Mouse (Mus musculus) left cerebral cortex, postnatal 25 days (tissue): ENCODE results near the gene Stap2. TPM values are rescaled to one million over a fixed set of nuclear protein-coding genes. Genes with fewer than 3 reads are reported as not detected.

Source experiments
- DNase-seq, 2 experiments: peaks; one replicate each; pipeline ENCODE4 v3.0.0; 2022; ENCODE audit warnings: low spot score in 2 of 2, mixed read lengths in 1 of 2
- intact Hi-C: fragments of 180-260 bp; cut with DNase I; formaldehyde crosslinking; loops from one replicate; pipeline ENCODE4 v1.15.1; 2025
- total RNA-seq, 2 experiments: library from RNA; stranded (reverse); gene quantifications; 2 replicates each; pipeline ENCODE4 v1.2.3; 2021

Gene Stap2
- total RNA-seq, 2 experiments from 2014 or later, result 1.9 to 3.0 TPM

DNA sequence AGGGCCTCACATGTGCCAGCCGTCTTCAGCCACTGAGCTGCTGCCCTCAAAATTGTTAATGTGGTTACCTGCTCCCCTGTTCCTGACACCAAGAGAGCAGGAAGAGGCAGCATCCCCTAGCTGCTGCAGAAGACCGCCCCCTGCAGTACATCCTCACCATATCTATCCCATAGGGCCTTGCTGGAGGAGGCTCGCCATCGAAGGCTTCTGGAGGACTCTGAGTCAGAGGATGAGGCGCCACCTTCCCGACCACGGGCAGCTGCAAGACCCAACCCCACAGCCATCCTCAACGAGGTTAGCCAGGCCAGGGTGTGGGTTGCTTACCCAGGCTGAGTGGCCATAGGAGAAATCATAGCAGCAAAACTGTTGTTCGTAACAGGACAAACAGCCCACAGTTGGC is 40.4 kb downstream of the Stap2 start:
- intact Hi-C loops, result no loop called here
- no peak for DNase-seq

DNA sequence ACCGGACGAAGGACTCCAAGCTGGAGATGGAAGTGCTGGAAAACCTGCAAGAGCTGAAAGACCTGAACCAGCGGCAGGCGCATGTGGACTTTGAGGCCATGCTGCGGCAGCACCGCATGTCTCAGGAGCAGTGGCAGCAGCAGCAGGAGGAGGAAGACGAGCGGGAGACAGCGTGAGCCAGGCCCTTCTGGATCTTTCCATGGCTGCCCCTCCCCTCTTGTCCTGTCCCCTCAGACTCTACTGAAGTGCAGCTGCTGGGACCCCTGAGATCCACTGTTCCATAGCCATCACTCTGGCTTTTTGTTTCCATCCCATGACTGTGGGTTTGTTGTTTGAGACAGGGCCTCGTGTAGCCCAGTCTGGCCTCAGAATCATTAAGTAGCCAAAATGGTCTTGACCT is 40.9 kb downstream of the Stap2 start:
- intact Hi-C loops, result no loop called here
- no peak for DNase-seq

DNA sequence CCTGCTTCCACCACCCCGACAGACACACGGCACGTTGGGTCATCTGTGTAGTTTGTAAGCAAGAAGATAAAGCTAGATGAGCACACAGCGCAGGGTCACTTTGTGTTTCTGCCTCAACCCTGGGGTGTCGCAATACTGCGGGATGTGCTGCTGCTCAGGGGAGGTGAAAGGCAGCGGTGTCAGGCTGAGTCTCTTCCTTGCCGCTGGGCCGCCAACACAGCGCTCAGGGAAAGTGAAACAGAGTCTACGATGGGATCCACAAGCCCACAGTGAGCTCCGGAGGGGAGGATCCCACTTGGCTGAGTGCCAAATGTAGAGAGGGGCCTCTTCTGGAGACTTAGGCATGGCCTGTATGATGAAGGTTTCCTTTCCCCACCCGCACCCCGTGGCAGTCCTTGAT is 42.2 kb downstream of the Stap2 start:
- intact Hi-C loops, result no loop called here
- DNase-seq, result no peak

DNA sequence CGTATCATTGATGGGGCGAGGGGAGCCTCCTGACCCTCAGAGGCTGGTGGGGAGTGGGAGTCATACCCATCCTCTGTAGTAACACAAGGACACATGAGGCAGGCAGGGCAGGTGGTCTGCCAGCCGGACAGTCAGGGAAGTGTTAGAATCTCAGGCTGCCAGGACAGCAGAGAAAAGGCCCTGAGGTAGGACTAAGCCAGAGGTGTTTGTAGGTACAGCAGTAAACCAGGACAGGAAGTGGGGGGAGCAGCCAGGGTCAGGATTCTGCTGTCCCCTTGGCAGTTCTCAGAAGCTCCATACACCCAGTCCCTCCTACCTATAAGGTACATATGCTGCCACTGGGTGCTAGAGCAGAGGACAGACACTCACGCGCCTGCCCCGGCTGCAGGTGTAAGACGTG is 43.8 kb downstream of the Stap2 start:
- intact Hi-C loops, result no loop called here
- DNase-seq, result no peak

DNA sequence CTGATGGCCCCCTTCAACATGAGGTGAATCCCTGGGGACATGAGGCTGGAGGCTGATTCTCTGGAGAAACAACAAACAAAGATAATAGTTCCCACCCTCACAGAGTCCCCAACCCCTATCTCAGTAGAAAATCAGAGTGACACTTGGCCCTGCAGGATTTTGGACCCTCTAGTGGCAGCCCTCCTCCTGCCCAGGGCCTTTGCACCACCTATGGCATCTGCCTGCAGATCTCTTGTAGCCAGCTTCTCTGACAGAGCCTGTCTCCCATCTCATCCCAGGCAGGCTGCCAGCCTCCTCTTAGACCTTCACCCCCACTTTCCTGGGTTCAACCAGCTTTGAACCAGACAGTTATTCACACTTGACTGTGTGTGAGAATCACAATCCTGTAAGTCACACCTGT is 44.6 kb downstream of the Stap2 start:
- DNase-seq, result no peak
- intact Hi-C loops, result no loop called here

DNA sequence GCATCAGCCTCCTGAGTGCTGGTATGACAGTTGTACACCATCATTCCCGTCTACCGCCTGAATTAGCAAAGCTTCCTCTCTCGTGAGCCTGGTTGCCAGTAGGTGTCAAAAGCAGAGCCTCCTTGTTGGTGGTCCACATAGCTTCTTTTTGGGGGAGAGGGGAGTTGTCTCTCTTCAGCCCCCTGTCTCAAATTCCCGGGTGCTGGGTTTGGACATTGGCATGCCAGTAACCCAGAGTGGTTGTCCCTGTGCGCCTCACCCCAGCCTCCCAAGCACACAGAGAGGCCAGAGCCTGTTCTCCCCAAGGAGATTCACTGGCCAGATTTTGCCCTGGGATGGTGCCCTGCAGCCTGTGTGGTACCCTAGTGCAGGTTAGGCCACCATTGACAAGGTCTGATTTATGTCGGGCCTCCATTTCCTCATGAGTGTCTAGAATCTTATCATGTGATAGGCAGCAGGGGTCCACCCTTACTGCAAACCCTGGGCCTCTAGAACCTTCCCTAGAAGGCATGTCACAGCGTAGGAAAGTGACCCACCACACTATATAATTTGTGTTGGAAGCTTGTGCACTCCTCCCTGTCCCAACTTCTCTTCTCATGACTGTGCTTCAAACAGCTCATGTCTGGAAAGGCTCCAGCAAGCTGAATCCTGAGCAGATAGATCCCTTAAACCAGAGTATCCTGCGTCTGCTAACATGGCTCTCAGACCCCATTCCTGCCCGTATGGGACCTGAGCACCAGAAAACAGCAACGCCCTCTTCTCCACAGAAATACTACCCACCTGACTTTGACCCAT is 45.2 kb downstream of the Stap2 start:
- intact Hi-C loops, result loop anchor here (5.0 kb wide), 2 partner anchors 117 to 258 kb away; partner anchors contain the start of genes Hdgfl2 and Ubxn6
- no peak for DNase-seq

DNA sequence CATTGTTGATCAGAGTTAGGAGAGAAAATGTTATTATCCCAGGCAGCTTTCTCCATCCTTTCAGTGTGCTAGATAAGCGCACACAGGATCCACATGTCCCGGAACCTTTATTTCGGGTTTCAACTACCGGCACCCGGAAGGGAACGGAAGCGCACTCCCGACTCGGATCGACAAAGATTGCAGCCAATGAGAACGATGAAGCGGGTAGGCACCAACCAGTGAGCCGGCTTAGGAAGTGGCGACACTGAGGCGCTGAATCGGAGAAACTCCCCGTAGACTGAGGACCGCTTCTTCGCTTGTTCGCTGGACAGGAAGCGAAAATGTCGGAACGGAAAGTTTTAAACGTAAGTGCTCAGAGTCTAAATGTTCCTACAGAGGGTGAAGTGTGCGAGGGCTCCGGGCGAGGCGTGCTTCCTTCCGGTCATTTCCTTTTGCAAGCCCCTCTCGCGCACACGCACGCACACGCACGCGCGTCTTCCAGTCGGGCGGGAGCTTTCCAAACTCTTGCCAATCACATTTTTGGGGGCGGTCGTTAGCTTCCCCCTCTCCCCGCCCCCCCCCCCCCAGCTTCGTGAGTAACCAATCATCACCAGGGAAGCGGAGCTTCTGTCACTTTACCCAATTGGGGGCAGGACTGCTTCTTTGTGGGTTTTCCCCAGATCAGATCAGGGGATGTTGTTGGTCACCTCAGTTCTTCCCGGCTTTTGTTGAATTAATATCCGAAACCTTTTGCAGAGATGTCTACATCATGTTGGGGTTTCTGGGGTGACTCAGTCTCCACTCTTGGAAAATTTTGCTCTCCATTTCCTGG is 46.3 kb downstream of the Stap2 start, which contains the start of gene Yju2:
Gene Yju2, plus strand, starts transcription at position 182 of the 811 bp plus-strand sequence.
- intact Hi-C loops, result loop anchor here (5.0 kb wide), 2 partner anchors 118 to 257 kb away; partner anchors contain the start of genes Hdgfl2 and Ubxn6

DNA sequence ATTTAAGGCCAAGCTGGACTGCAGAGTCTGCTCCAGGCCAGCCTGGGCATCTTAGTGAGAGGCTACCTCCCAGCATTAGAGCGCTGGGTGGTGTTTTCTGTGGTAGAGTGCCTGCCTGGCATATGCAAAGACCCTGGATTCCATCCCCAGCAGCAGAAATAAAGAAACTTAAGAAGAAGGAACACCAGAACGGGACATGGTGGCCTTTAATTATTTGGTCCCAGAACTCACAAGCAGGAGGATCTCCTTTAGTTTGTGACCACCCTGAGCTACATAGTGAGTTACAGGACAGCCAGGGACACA is 46.8 kb downstream of the Stap2 start:
- intact Hi-C loops, result loop anchor here (5.0 kb wide), 2 partner anchors 119 to 256 kb away; partner anchors contain the start of genes Hdgfl2 and Ubxn6

More for the DNA sequence above, 46.3 kb downstream of the Stap2 start, which contains the start of gene Yju2:
- DNase-seq, result peak; percentile 96 to 98

DNA sequence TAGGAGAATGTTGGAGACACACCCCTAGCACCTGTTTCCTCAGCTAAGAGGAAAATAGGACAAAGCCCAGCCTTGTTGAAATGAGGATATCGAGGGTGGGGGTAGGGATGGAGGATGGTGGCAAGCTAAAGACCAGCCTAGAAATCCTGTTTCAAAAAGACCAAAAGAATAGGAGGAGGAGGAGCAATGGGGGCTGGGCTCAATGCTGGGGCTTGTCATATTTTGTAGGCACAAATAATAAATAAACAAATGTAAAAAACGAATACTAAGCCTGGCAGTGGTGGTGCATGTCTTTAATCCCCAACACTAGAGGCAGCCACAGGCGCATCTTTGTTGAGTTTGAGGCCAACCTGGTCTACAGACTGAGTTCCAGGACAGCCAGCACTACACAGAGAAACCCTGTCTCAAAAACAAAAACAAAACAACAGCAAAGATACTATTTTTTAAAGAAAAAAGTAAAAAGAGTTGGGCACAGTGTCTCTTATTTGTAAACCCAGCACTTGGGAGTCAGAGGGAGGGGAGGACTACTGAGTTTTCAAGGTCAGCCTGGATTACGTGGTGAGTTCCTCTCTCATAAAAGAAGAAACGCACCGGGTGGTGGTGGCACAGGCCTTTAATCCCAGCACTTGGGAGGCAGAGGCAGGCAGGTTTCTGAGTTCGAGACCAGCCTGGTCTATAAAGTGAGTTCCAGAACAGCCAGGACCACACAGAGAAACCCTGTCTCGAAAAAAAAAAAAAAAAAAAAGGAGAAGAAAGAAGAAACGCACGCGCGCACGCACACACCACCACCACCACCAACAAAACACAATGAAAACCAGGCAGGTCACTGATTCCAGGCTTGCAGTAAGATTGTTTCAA is 47.4 kb downstream of the Stap2 start:
- intact Hi-C loops, result loop anchor here (5.0 kb wide), 2 partner anchors 119 to 256 kb away; partner anchors contain the start of genes Hdgfl2 and Ubxn6
- DNase-seq, result no peak

More for the DNA sequence above, 46.8 kb downstream of the Stap2 start:
- no peak for DNase-seq

DNA sequence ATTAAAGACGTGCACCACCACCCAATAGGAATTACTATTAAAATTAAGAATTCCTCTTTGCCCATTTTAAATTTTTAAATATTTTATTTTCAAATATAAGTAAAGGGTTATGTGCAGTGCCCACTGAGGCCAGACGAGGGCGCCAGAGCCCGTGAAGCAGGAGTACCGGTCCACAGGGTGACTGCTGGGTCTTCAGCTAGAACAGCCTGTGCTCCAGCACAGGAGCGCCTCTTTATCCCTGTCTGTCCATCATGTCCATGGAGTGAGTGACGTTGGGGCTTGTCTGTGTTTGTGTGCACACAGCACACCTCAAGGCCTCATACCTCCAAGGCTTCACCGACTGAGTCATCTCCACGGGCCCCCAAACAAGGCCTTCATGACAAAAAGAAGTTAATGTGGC is 48.2 kb downstream of the Stap2 start:
- intact Hi-C loops, result loop anchor here (5.0 kb wide), 2 partner anchors 120 to 255 kb away; partner anchors contain the start of genes Hdgfl2 and Ubxn6

DNA sequence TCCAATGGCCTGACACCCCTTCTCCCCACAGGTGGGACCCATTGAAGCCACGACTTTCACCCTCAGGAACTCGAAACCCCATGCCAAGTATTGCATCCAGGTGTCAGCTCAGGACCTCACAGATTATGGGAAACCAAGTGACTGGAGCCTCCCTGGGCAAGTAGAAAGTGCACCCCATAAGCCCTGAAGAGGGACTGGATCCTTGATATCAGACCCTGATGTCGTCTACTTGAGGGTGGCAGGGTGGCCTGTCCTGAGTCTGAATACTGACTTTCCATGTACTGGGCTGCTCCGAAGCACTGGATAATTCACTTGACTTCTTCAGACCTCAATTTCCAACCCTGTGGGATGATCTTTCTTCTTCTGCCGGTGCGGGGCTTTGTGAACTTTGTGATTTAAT is 48.8 kb downstream of the Stap2 start:
- no peak for DNase-seq
- intact Hi-C loops, result loop anchor here (5.0 kb wide), 2 partner anchors 121 to 254 kb away; partner anchors contain the start of genes Hdgfl2 and Ubxn6

More for the DNA sequence above, 48.2 kb downstream of the Stap2 start:
- DNase-seq, result peak; percentile 62 to 71

DNA sequence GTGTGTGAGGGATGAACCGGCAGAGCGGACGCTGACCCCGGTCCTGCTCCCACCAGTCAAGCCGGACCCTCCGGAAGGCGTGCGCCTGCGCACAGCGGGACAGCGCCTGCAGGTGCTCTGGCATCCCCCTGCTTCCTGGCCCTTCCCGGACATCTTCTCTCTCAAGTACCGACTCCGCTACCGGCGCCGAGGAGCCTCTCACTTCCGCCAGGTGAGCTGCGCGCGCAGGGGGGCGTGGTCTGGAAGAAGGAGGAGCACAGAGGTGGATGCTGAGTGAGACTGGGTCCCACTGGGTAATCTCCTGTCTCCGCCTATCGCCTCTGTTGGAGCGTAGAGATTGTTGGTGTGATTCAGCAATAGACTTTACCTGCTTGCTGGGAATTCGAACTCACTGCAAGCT is 49.3 kb downstream of the Stap2 start:
- DNase-seq, result peak; percentile 80 to 87
- intact Hi-C loops, result loop anchor here (5.0 kb wide), 2 partner anchors 121 to 254 kb away; partner anchors contain the start of genes Hdgfl2 and Ubxn6

DNA sequence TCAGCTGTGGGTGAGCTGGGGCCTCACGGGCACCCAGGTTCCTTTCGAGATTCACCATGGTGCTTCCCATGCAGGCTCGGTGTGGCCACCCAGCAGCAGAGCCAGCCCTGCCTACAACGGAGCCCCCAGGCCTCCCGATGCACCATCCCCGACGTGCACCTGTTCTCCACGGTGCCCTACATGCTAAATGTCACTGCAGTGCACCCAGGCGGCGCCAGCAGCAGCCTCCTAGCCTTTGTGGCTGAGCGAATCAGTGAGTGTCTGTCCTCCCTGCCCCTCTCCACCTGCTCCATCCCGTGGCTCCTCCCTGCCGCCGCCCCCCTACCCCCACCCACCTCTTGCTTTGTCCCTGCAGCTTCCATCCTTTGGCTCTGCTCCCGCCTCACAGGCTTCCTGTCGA is 51.2 kb downstream of the Stap2 start:
- intact Hi-C loops, result no loop called here
- DNase-seq, result no peak

DNA sequence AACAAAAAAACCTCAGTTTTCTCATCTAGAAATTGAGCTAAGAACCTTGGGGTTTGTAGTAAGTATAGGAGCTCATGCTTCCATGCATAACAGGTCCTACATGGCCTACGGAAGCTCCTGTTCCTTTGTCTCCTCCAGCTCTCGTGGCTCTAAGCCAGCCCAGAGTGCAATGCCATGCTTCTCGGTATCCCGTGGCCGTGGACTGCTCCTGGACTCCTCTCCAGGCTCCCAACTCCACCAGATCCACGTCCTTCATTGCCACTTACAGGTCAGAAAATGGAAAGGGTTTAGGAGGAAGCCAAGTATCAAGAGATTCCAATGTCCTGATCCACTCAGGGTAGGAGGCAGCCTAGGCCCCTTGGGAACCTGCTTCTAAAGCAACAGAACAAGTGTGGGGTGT is 51.6 kb downstream of the Stap2 start:
- no peak for DNase-seq
- intact Hi-C loops, result no loop called here

DNA sequence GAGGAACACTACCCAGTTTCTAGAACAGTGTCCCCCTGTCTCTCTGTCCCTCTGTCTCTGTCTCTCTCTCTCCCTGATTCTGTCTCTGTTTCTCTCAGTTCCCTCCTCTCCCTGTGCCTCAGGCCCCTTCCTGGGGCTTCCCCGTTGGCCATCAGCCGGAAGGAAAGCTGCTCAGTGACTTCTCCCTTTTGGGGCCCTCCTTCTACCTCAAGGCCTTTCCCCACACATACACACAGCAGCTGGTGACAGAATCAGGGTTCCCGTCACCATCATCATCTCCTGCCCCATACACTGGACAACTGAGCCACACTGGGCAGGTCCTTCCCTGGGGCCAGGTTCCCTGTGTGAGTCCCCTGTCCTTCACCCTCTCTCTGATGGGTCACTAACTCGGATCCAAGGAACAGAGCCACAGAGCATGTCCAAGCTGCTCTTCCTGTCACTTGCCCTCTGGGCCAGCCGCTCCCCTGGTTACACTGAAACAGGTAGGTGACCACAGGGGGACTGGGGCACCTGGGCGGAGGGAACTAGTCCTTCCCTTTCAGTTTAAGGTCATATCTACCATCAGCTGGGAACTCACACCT is 52.8 kb downstream of the Stap2 start, which contains the start of gene Ebi3:
Gene Ebi3, plus strand, starts transcription at position 194 of the 581 bp plus-strand sequence.
- intact Hi-C loops, result no loop called here
- DNase-seq, result no peak

DNA sequence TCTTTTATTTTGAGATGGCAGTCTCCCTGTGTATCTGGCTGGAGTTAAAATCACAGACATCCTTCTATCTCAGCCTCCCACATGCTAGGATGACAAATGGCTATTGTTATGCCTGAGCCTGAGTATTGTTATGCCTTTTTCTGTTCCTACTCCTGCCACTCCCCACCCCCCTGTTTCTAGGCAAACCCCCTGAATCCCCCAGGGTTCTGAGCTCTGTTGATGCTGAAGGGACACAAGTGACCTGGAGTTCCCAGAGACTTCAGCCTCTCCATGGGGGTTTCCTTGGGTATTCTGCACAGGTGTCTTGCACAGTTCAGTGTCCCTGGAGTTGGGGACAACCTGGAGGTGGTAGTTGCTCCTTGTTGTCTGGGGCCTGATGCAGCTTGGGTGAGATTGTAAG is 53.3 kb downstream of the Stap2 start:
- DNase-seq, result no peak
- intact Hi-C loops, result no loop called here

DNA sequence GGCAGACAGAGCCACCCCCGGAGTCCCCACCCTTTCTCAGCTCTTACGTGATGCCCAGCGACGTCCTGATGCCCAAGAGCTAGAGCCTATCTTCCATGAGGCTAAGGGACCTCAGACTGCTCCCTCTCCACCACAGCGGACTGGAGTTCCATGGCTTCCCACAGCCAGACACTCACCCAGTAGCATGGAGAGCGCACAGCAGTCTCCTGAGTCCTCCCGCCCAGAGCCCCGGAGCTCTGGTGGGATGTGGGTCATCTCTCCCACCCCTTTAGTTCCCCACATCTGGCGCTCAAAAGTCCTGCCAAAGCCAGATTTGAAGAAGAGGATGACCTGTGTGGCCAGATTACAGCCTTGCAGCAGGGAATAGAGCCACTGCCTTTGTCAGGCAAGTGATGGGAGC is 54.8 kb downstream of the Stap2 start:
- intact Hi-C loops, result no loop called here
- DNase-seq, result no peak

DNA sequence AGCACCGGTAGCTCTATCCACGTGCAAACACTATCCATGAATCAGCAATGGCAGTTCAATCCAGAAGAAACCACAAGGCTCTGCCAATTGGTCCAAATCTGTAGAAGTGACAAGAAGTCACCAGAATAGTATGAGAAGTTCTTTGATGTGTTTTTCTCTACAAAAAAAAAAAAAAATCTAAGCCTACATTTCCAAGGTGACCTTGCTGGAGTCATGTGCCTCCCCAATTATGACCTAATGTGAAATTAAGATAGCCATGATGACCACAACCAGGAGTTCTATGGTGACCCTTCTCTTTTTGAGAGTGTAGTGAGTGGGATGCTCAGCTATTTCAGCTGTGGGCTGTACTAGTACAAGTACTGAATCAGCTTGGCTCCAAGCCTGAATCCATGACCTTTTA is 56.0 kb downstream of the Stap2 start, which contains the start of gene Zfp119b:
Gene Zfp119b, minus strand, starts transcription at position 101 of the 400 bp plus-strand sequence.
- intact Hi-C loops, result loop anchor here (5.0 kb wide), 1 partner anchor 57 kb away; the partner anchor contains the start of gene Zfp959
- no peak for DNase-seq

DNA sequence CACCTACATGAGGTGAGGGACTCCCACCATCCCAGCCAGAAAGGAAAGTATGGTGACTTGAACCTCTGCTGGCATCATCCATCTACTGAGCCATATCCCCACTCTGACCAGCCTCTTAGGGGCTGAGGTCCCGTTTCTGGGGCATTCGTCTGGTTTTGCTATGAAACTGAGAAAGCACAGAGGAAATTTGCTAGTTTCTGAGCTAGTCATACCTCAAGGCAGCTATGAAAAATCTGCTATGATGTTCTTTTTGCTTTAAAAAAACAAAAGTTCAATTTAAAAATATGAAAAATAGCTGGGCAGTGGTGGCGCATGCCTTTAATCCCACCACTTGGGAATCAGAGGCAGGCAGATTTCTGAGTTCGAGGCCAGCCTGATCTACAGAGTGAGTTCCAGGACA is 56.7 kb downstream of the Stap2 start:
- intact Hi-C loops, result loop anchor here (5.0 kb wide), 1 partner anchor 56 kb away; the partner anchor contains the start of gene Zfp959
- no peak for DNase-seq
